14 mouse cellular contexts compared by ENCODE assay signal in genomic region chr12:104003238-104003612, GRCm38 (mm10). TPM values are rescaled to one million over a fixed set of nuclear protein-coding genes. Genes with fewer than 3 reads are reported as not detected.
DNase-seq lines count a peak whose midpoint lies in the region; ATAC-seq and TF ChIP-seq lines count a peak whose summit lies in the region.
"Had no signal": no experiment of that assay in that cellular context is flagged by ENCODE, and none has a peak within 500 bp of the region (broad histone marks: within the 10 kb centered on the region; RNA-seq: fewer than 3 reads in every experiment).

No protein-coding gene starts in this region.

- H3K9me3 ChIP-seq in heart, embryonic 12.5 days (replicated peaks) = 0 out of 2 replicates have a peak, but pooled peaks cover 6% of the 10 kb centered on the region
- H3K9me3 ChIP-seq in lung, embryonic 15.5 days = no peaks in the 10 kb centered on the region
- H3K9me3 ChIP-seq: hindbrain, embryonic 15.5 days; limb, embryonic 13.5 days had no signal

- peak; percentile 34; the same call in 1 of the 2 replicates for ATAC-seq in heart, embryonic 12.5 days (ENCODE audit: insufficient number of reproducible peaks, low FRiP score)
- ATAC-seq in lung, embryonic 15.5 days (ENCODE audit: borderline replicate concordance, extremely low read depth, low FRiP score, low TSS enrichment) = peak; percentile 67; the same call in 1 of the 2 replicates
- peak; percentile 77 for ATAC-seq in megakaryocyte, adult 5-6 weeks (ENCODE audit: poor library complexity, severe bottlenecking)
- ATAC-seq in erythroblast, adult 5-6 weeks (replicated peaks; ENCODE audit: low FRiP score, poor library complexity, severe bottlenecking) = no peak

- intact Hi-C loops in heart, postnatal 14 days (cut with DNase I) = no loop called here

- no peak overlapping the region for H3K4me2 ChIP-seq in heart, embryonic 12.5 days
- H3K4me2 ChIP-seq in lung, embryonic 15.5 days = no peak overlapping the region
- H3K4me2 ChIP-seq: hindbrain, embryonic 15.5 days; limb, embryonic 13.5 days; midbrain, embryonic 11.5 days had no signal

- peak overlapping the region; percentile 79 for H3K27ac ChIP-seq in heart, embryonic 12.5 days (ENCODE audit: poor library complexity, severe bottlenecking)
- H3K27ac ChIP-seq in lung, embryonic 15.5 days = peak overlapping the region; percentile 79
- H3K27ac ChIP-seq: hindbrain, embryonic 15.5 days; limb, embryonic 13.5 days had no signal

- no peaks in the 10 kb centered on the region for H3K36me3 ChIP-seq in heart, embryonic 12.5 days
- H3K36me3 ChIP-seq in lung, embryonic 15.5 days = no peaks in the 10 kb centered on the region
- H3K36me3 ChIP-seq: hindbrain, embryonic 15.5 days; limb, embryonic 13.5 days had no signal

- H3K4me3 ChIP-seq in heart, embryonic 12.5 days = no peak overlapping the region
- H3K4me3 ChIP-seq in lung, embryonic 15.5 days = no peak overlapping the region
- H3K4me3 ChIP-seq in lung, adult 2 months (replicated peaks; ENCODE audit: extremely low read depth, low read depth, low read length) = no peak overlapping the region
- H3K4me3 ChIP-seq: hindbrain, embryonic 15.5 days; limb, embryonic 13.5 days had no signal

- DNase-seq in heart, postnatal 14 days = no peak
- no peak for DNase-seq in lung, adult 2 months
- DNase-seq in brain, adult 2 months (ENCODE audit: low read depth, low spot score) = peak; percentile 49
- DNase-seq in embryo, embryonic 10 days (ENCODE audit: low spot score) = no peak
- DNase-seq: cerebellum, adult 8-10 months; thymus, adult 18-20 months had no signal

- peaks cover 17% of the 10 kb centered on the region for H3K27me3 ChIP-seq in heart, embryonic 12.5 days (replicated peaks)
- H3K27me3 ChIP-seq in lung, embryonic 15.5 days = no peaks in the 10 kb centered on the region
- H3K27me3 ChIP-seq: hindbrain, embryonic 15.5 days; limb, embryonic 13.5 days had no signal

- no peak overlapping the region for H3K9ac ChIP-seq in heart, embryonic 12.5 days
- H3K9ac ChIP-seq in lung, embryonic 15.5 days = no peak overlapping the region
- H3K9ac ChIP-seq: hindbrain, embryonic 15.5 days; limb, embryonic 13.5 days had no signal

- 26% methylated on average over 4 of the region's 4 CpGs for WGBS in heart, embryonic 12.5 days
- 23% methylated on average over 4 of the region's 4 CpGs for WGBS in lung, embryonic 15.5 days
- 16% methylated on average over 4 of the region's 4 CpGs for WGBS in lung, adult 2 months

- no peak for TF ChIP-seq POLR2A in lung, adult 2 months (IDR thresholded peaks at IDR 0.05; ENCODE audit: borderline replicate concordance, extremely low read depth, low read depth, low read length)

- no peak for TF ChIP-seq CTCF in lung, adult 2 months (IDR thresholded peaks at IDR 0.05; ENCODE audit: insufficient read depth, low read length)

- peaks cover 8% of the 10 kb centered on the region for H3K4me1 ChIP-seq in heart, embryonic 12.5 days (replicated peaks)
- peaks cover 19% of the 10 kb centered on the region for H3K4me1 ChIP-seq in lung, embryonic 15.5 days
- peaks cover 9% of the 10 kb centered on the region; the same call in 1 of the 2 replicates for H3K4me1 ChIP-seq in lung, adult 2 months (ENCODE audit: control insufficient read depth, insufficient read depth, low read length)
- H3K4me1 ChIP-seq: hindbrain, embryonic 15.5 days; limb, embryonic 13.5 days had no signal

RNA-seq across cellular contexts. Expression of gene Serpina9, which starts 10.3 kb away (rescaled TPM):
- 0.17 and 0.28 TPM in 2 replicates for polyA plus RNA-seq in heart, embryonic 12.5 days (2016; fragmentation: Nextera tagmentation; extraction: Ambion mirVana)
- total RNA-seq in heart, postnatal 14 days (2021) = under 1 TPM in 1 of 2 experiments, not detected in 1; 0.07 TPM
- polyA plus RNA-seq in lung, embryonic 15.5 days (2015; fragmentation: Nextera tagmentation; extraction: Ambion mirVana) = 0.24 and 0.32 TPM in 2 replicates
- 1.4 and 2.7 TPM in 2 replicates for polyA plus RNA-seq in lung, adult 2 months (2012; rRNA removed)
- not detected in 2 replicates for total RNA-seq in megakaryocyte, adult 5-6 weeks (2015)
- total RNA-seq in megakaryocyte, adult 5-6 weeks (2017) = not detected in 2 replicates
- total RNA-seq in erythroblast, adult 5-6 weeks (2015; ENCODE audit: low replicate concordance) = not detected in 2 replicates
- total RNA-seq in erythroblast, adult 5-6 weeks (2017; ENCODE audit: low replicate concordance) = not detected in 2 replicates
- polyA plus RNA-seq: limb, embryonic 13.5 days; midbrain, embryonic 11.5 days; neural tube, embryonic 14.5 days had no signal

RNA-seq across cellular contexts. Expression of gene Serpina11, which starts 13.5 kb away (rescaled TPM):
- not detected in 2 replicates for polyA plus RNA-seq in heart, embryonic 12.5 days (2016; fragmentation: Nextera tagmentation; extraction: Ambion mirVana)
- total RNA-seq in heart, postnatal 14 days (2021) = not detected
- polyA plus RNA-seq in lung, embryonic 15.5 days (2015; fragmentation: Nextera tagmentation; extraction: Ambion mirVana) = not detected in 2 replicates
- polyA plus RNA-seq in lung, adult 2 months (2012; rRNA removed) = 0.15 TPM in 1 of 2 replicates, not detected in the other
- total RNA-seq in megakaryocyte, adult 5-6 weeks (2015) = 0.22 and 0.34 TPM in 2 replicates
- 0.77 and 1.3 TPM in 2 replicates for total RNA-seq in megakaryocyte, adult 5-6 weeks (2017)
- not detected in 2 replicates for total RNA-seq in erythroblast, adult 5-6 weeks (2015; ENCODE audit: low replicate concordance)
- total RNA-seq in erythroblast, adult 5-6 weeks (2017; ENCODE audit: low replicate concordance) = not detected in 2 replicates
- polyA plus RNA-seq: hindbrain, embryonic 15.5 days; limb, embryonic 13.5 days; midbrain, embryonic 11.5 days; neural tube, embryonic 14.5 days had no signal

RNA-seq across cellular contexts. Expression of gene Serpina12, which starts 41.0 kb away (rescaled TPM):
- not detected in 2 replicates for polyA plus RNA-seq in heart, embryonic 12.5 days (2016; fragmentation: Nextera tagmentation; extraction: Ambion mirVana)
- not detected for total RNA-seq in heart, postnatal 14 days (2021)
- polyA plus RNA-seq in lung, embryonic 15.5 days (2015; fragmentation: Nextera tagmentation; extraction: Ambion mirVana) = not detected in 2 replicates
- polyA plus RNA-seq in lung, adult 2 months (2012; rRNA removed) = 0.12 TPM in 1 of 2 replicates, not detected in the other
- total RNA-seq in megakaryocyte, adult 5-6 weeks (2015) = 0.05 and 0.07 TPM in 2 replicates
- total RNA-seq in megakaryocyte, adult 5-6 weeks (2017) = not detected in 2 replicates
- total RNA-seq in erythroblast, adult 5-6 weeks (2015; ENCODE audit: low replicate concordance) = not detected in 2 replicates
- total RNA-seq in erythroblast, adult 5-6 weeks (2017; ENCODE audit: low replicate concordance) = not detected in 2 replicates
- polyA plus RNA-seq: hindbrain, embryonic 15.5 days; limb, embryonic 13.5 days; midbrain, embryonic 11.5 days; neural tube, embryonic 14.5 days had no signal

RNA-seq across cellular contexts. Expression of gene Serpina1e, which starts 44.5 kb away (rescaled TPM):
- polyA plus RNA-seq in heart, embryonic 12.5 days (2016; fragmentation: Nextera tagmentation; extraction: Ambion mirVana) = 0.17 and 0.32 TPM in 2 replicates
- not detected for total RNA-seq in heart, postnatal 14 days (2021)
- 0.40 and 1.1 TPM in 2 replicates for polyA plus RNA-seq in lung, embryonic 15.5 days (2015; fragmentation: Nextera tagmentation; extraction: Ambion mirVana)
- polyA plus RNA-seq in lung, adult 2 months (2012; rRNA removed) = 1.8 and 2.9 TPM in 2 replicates
- total RNA-seq in megakaryocyte, adult 5-6 weeks (2015) = not detected in 2 replicates
- total RNA-seq in megakaryocyte, adult 5-6 weeks (2017) = not detected in 2 replicates
- not detected in 2 replicates for total RNA-seq in erythroblast, adult 5-6 weeks (2015; ENCODE audit: low replicate concordance)
- total RNA-seq in erythroblast, adult 5-6 weeks (2017; ENCODE audit: low replicate concordance) = not detected in 2 replicates
- polyA plus RNA-seq: limb, embryonic 13.5 days; midbrain, embryonic 11.5 days; neural tube, embryonic 14.5 days had no signal
